Mouse (Mus musculus) stomach, embryonic 16.5 days (tissue): ENCODE data around the gene Tesc. TPM values are rescaled to one million over a fixed set of nuclear protein-coding genes. Genes with fewer than 3 reads are reported as not detected.

Experiments used
- ATAC-seq: fragments of 200-750 bp; cut with Nextera tagmentation; 2 replicates; pipeline ENCODE4 v1.8.0; 2017; ENCODE audit warnings: moderate number of reproducible peaks, moderate TSS enrichment; ENCODE audit not compliant: insufficient read depth, low FRiP score
- H3K27ac ChIP-seq: fragments of 300-500 bp; sonication (generic); 2 replicates; pipeline ENCODE4 v1.5.1; 2014; ENCODE audit warnings: low read length
- H3K27me3 ChIP-seq: fragments of 300-500 bp; sonication (generic); 2 replicates; pipeline ENCODE4 v1.6.1; 2014; ENCODE audit warnings: low read length, control low read depth, mixed read lengths; ENCODE audit not compliant: control insufficient read depth, insufficient read depth
- H3K36me3 ChIP-seq: fragments of 300-500 bp; sonication (generic); 2 replicates; pipeline ENCODE4 v1.6.1; 2014; ENCODE audit warnings: low read length; ENCODE audit not compliant: control insufficient read depth, insufficient read depth
- H3K4me1 ChIP-seq: fragments of 300-500 bp; sonication (generic); 2 replicates; pipeline ENCODE4 v1.6.1; 2014; ENCODE audit warnings: low read length, control low read depth, mixed read lengths; ENCODE audit not compliant: control insufficient read depth, insufficient read depth
- H3K4me2 ChIP-seq: fragments of 300-500 bp; sonication (generic); 2 replicates; pipeline ENCODE4 v1.6.1; 2014; ENCODE audit warnings: low read depth, low read length, mixed read lengths
- H3K4me3 ChIP-seq: fragments of 300-500 bp; sonication (generic); replicated peaks from 2 replicates; pipeline ENCODE4 v1.5.1; 2014; ENCODE audit warnings: mild to moderate bottlenecking, low read length
- H3K9ac ChIP-seq: fragments of 300-500 bp; sonication (generic); 2 replicates; pipeline ENCODE4 v1.6.1; 2014; ENCODE audit warnings: low read length
- H3K9me3 ChIP-seq: fragments of 300-500 bp; sonication (generic); replicated peaks from 2 replicates; pipeline ENCODE4 v1.6.1; 2016; ENCODE audit warnings: low read length, control low read depth; ENCODE audit not compliant: control insufficient read depth
- WGBS: fragments of 180-500 bp; shearing (Covaris S2); extraction: QIAGEN DNeasy Blood & Tissue Kit; methylation state at CpG from one replicate; pipeline ENCODE4 v1.1.7; 2014; 5-methylcytosine and 5-hydroxymethylcytosine counted together
- polyA plus RNA-seq: library from polyadenylated mRNA; unstranded; fragments of >200 nt; fragmentation: Nextera tagmentation; extraction: Ambion mirVana; gene quantifications from 2 replicates; pipeline ENCODE4 v1.2.1, GENCODE M21; 2015

Tesc gene
- polyA plus RNA-seq, 1 experiment from 2014 or later: 26.1 TPM

DNA sequence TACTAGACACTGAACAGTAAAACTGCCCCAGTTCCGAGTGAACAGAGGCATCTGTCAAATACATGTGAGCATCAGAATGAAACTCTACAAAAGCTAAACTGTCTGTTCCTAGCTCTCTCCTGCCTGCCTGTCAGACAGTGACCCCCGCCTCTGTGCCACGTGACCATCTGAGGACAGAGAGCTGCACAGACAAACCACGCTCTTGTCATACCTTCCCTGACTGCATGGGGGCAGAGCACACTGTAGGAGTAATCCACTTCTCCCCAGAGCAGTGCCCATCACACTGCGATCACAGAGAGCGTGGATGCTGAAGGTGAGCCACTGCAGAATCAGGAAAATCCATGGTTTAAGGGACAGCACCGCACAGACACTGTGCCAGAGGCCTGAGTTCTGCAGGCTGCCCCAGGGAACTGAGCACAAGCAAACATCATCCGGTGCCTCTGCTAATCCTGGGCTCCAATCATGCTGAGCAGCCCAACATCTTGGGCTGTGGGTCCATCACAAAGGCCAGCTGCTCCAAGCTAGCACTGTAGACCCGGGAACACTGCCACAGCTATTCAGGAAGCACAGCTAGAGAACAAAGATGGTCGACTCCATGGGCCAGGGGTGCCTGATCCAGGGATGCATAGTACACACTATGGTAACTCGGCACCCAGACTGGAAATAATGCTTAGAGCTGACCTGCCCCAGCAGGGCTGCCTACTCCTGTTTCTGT is 65.9 kb downstream of the Tesc start:
- Histone ChIP-seq H3K27ac (no peak overlapping the region), H3K9me3 (no peaks in the 10 kb centered on the region), H3K36me3 (peaks cover 20% of the 10 kb centered on the region), H3K4me2 (no peak overlapping the region), H3K27me3 (no peaks in the 10 kb centered on the region), H3K4me1 (no peaks in the 10 kb centered on the region), H3K9ac (no peak overlapping the region), H3K4me3 (no peak overlapping the region)
- no peak for ATAC-seq
- 80% methylated on average over 11 of the region's 11 CpGs for WGBS

DNA sequence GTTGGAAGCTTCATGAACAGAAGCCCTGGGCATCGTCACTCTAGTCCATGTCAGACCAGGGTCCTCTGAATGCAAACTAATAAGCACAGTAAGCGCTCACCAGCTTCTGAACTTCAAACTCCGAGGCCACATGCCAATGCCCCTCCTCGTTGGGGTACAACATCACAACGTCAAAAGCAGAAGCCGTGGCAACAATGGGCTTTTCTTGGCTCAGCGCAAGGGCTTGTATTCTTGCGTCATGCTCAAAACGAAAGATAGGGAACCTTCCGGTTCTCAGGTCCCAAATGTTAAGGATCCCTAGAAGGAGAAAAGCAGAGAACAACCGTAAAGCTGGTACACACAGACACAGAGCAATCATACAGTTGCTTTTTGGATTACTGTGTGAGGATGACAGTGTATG is 67.9 kb downstream of the Tesc start:
- Histone ChIP-seq H3K4me3 (no peak overlapping the region), H3K27me3 (no peaks in the 10 kb centered on the region), H3K36me3 (peaks cover 20% of the 10 kb centered on the region), H3K4me1 (no peaks in the 10 kb centered on the region), H3K27ac (no peak overlapping the region), H3K9ac (no peak overlapping the region), H3K4me2 (no peak overlapping the region), H3K9me3 (no peaks in the 10 kb centered on the region)
- 87% methylated on average over 11 of the region's 11 CpGs for WGBS
- ATAC-seq: no peak

DNA sequence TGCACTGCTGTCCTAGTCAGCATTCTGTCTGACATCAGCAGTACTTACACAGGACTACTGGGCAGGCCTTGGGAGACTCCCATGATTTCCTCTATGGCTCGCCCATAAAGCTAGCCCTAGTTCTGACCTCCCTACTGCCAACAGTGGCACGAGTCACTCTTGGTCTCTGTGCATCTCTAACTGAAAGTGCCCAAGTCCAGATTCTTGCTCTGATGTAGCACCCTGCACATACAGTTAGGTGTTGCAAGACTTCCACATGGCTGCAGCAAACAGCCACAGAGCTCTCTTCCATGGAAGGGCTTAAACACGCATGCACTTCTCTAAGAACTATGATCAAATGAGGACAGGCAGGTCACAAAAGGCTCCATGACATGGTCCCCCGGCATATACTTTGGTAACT is 68.3 kb downstream of the Tesc start:
- Histone ChIP-seq H3K27ac (no peak overlapping the region), H3K36me3 (peaks cover 19% of the 10 kb centered on the region), H3K27me3 (no peaks in the 10 kb centered on the region), H3K9ac (no peak overlapping the region), H3K9me3 (no peaks in the 10 kb centered on the region), H3K4me2 (no peak overlapping the region), H3K4me1 (no peaks in the 10 kb centered on the region), H3K4me3 (no peak overlapping the region)
- ATAC-seq: no peak
- WGBS: 88% methylated on average over 4 of the region's 4 CpGs

DNA sequence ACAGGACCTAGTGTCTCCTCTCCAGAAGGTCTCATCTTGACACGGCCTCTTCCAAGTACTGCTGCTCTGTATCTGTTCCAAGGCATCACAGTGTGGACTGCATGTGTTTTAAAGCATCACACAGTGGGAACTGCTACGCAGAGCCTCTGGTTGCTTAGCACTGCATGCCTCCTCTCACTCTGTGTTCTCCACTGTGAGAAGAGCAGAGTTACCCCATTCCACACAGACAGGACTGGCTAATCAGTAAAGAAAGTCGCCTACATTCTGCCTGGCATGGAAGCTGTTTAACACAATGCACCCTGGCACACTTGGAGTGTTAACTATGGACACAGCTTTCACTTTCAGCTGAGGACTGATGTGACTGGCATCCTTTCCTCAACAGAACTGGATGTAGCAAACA is 68.8 kb downstream of the Tesc start:
- ATAC-seq: no peak
- H3K9me3 ChIP-seq: no peaks in the 10 kb centered on the region
- no peaks in the 10 kb centered on the region for H3K4me1 ChIP-seq
- H3K9ac ChIP-seq: no peak overlapping the region
- H3K27me3 ChIP-seq: no peaks in the 10 kb centered on the region
- 76% methylated on average over 3 of the region's 3 CpGs for WGBS
- peaks cover 14% of the 10 kb centered on the region for H3K36me3 ChIP-seq
- H3K4me2 ChIP-seq: no peak overlapping the region
- H3K4me3 ChIP-seq: no peak overlapping the region
- H3K27ac ChIP-seq: no peak overlapping the region

DNA sequence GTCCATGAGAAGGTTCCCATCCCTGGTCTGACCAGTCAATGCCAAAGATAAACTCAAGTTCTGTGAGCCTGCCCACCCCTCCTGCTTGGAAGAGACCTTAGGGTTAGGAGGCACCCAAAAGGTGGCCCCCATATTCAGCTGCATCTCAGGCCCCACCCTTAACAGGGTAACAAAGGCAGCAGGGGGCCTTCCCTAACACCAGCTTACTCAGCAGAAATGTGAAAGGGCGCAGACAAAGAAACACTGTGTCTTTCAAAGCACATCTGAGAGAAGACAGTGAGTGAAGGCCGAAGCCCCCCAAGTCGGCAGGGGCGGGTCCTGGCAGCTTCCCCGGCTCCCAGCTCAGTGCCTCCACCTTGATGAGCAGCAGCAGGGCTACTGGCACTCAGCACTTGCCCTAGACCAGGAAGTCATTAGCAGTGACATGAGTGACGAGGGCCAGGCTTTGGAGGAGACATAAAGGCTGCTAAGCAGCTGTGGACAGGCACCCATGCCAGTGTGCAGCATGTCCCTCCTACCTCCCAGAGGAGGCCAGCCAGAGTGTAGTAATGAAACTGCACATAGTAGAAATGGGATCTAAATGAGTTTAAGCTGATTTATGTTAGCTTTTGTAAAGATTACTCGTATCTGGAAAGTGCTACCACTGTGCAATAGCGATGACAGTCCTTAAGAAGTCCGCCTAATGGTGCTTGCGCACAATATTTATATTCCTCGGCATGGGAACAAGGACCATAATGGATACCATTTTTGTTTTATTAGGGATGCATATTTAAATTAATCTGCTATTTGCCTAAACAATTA is 71.7 kb downstream of the Tesc start:
- no peak overlapping the region for H3K4me3 ChIP-seq
- H3K27ac ChIP-seq: peak overlapping the region; percentile 57
- no peaks in the 10 kb centered on the region for H3K36me3 ChIP-seq
- no peak overlapping the region for H3K4me2 ChIP-seq
- no peak overlapping the region for H3K9ac ChIP-seq
- no peaks in the 10 kb centered on the region for H3K4me1 ChIP-seq
- no peaks in the 10 kb centered on the region for H3K27me3 ChIP-seq
- peak; percentile 84 for ATAC-seq
- no peaks in the 10 kb centered on the region for H3K9me3 ChIP-seq
- WGBS: 55% methylated on average over 11 of the region's 11 CpGs

DNA sequence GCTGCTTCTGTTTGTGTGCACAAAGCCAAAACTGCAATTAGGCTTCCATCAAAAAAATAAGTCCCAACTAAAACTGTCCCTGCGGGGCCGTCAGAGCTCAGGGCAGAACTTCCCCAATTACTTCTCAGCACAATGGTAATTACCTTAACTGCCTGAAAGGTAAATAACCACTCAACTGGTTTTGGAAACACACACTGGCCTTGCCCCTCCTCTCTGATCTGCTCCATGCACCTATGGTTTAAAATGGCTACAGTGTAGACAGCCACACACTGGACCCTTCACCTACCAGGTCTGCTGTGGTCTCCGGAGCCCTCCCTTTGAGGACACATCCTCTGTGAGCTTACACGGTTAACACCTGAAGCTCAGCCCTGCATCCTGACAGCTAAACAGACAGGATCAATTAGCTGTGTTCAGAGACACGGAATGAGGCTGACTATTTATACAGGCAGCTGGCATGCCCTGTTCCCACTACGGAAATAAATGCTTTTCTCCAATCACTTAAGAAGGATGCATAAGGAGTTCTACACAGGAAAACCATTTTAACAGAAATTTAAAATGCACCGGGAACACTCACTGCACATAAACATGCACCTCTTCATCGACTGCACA is 72.4 kb downstream of the Tesc start:
- Histone ChIP-seq H3K9me3 (no peaks in the 10 kb centered on the region), H3K9ac (no peak overlapping the region), H3K27ac (peak overlapping the region; percentile 44), H3K27me3 (no peaks in the 10 kb centered on the region), H3K36me3 (no peaks in the 10 kb centered on the region), H3K4me2 (no peak overlapping the region), H3K4me1 (no peaks in the 10 kb centered on the region), H3K4me3 (no peak overlapping the region)
- 56% methylated on average over 8 of the region's 8 CpGs for WGBS
- no peak for ATAC-seq

DNA sequence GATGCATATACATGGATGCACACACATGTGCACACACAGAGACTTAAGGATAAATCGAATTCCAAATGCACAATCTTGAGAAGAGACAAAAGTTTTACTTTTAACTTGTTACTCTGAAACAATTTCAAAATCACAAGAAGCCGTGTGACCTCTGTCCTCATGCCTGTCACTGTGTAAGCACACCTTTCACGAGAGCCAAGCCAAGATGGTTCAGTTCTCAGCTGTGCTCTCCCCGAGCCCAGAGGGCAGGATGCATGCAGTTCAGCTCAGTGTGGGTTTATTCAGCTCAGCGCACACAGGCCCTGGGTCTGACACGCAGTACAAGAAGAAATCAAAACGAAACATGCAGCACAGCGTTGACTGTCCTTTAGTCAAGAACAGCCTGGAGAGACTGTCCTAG is 78.0 kb downstream of the Tesc start:
- H3K9me3 ChIP-seq: no peaks in the 10 kb centered on the region
- peaks cover 4% of the 10 kb centered on the region; the same call in 1 of the 2 replicates for H3K36me3 ChIP-seq
- H3K4me2 ChIP-seq: no peak overlapping the region
- no peak for ATAC-seq
- no peak overlapping the region for H3K9ac ChIP-seq
- H3K27me3 ChIP-seq: no peaks in the 10 kb centered on the region
- no peak overlapping the region for H3K4me3 ChIP-seq
- 81% methylated on average over 8 of the region's 8 CpGs for WGBS
- no peaks in the 10 kb centered on the region for H3K4me1 ChIP-seq
- no peak overlapping the region for H3K27ac ChIP-seq

DNA sequence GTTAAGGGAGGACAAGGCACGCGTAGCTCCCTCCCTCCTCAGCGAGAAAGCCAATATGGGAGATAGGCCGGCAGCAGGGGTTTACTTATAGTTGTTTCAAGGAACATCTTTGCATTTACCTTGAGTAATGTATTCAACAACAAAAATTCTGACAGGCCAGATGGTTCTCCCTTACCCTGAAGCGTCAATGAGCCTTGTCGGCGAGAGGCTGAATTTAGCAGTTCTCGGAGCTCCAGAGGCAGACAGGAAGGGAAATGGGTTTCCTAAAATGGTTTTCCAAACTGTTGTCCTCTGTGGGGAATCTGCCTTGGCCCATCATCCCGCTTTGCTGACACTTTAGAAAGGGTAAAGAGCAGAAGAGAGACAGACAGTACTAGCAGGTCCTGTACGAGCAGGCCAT is 79.1 kb downstream of the Tesc start:
- Histone ChIP-seq H3K27me3 (no peaks in the 10 kb centered on the region), H3K9ac (no peak overlapping the region), H3K36me3 (peaks cover 4% of the 10 kb centered on the region), H3K9me3 (no peaks in the 10 kb centered on the region), H3K4me1 (no peaks in the 10 kb centered on the region), H3K4me3 (no peak overlapping the region), H3K27ac (no peak overlapping the region), H3K4me2 (no peak overlapping the region)
- 94% methylated on average over 10 of the region's 10 CpGs for WGBS
- ATAC-seq: no peak

DNA sequence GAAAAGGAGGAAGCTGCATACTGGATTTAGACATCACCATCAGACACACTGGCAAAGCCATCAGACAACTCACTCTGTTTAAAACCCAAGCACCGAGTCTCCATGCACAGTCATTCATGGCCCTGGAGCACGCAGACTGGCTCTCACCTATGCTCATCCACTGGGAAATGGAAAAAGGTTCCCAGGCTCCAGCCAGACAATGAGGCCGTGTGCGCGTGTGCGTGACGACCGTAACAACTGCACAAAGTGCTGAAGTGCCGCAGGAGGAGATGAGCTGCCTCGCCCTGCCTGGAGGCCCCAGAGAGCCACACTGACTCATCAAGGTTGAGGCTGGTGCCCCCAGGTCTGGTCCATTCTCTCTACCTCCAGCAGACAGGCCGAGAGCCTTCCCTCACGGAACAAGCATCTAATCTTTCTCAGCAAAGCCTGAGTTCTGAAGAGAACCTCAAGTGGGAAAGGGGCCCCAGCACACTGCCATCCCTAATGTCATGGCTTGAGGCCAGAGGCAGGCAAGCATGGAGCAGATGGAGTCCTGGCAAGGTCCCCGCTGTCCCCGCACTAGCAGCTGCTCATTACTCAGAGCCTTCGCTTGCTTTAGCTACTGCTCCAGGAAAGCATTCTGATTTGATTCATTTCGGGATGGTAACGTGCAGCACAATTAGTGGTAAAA is 80.7 kb downstream of the Tesc start:
- Histone ChIP-seq H3K9ac (no peak overlapping the region), H3K9me3 (no peaks in the 10 kb centered on the region), H3K4me3 (no peak overlapping the region), H3K36me3 (peaks cover 4% of the 10 kb centered on the region), H3K27me3 (no peaks in the 10 kb centered on the region), H3K4me2 (no peak overlapping the region), H3K27ac (no peak overlapping the region), H3K4me1 (no peaks in the 10 kb centered on the region)
- peak; percentile 31; the same call in 1 of the 2 replicates for ATAC-seq
- 81% methylated on average over 17 of the region's 17 CpGs for WGBS
